Mouse (Mus musculus): ENCODE results near the gene Pard3b.

Gene Pard3b

GRCm38 (mm10) chr1:61638347-61639111, at the start of gene Pard3b:
TSS of gene Pard3b (plus strand) at chr1:61638824.
- in situ Hi-C loops (cut with MboI; ENCODE audit: unreplicated experiment in 2 of 2): no loop called here

GRCm38 (mm10) chr1:61616176-61616575, 22.4 kb upstream of the Pard3b start:
- in situ Hi-C loops (cut with MboI; ENCODE audit: unreplicated experiment in 2 of 2): no loop called here

- in situ Hi-C loops (cut with MboI; ENCODE audit: unreplicated experiment in 2 of 2): no loop called here
These were observed 18.0 kb upstream of the Pard3b start for GRCm38 (mm10) chr1:61620651-61621050.

GRCm38 (mm10) chr1:61629857-61630256, 8.8 kb upstream of the Pard3b start:
- in situ Hi-C loops (cut with MboI; ENCODE audit: unreplicated experiment in 2 of 2): no loop called here

- in situ Hi-C loops (cut with MboI; ENCODE audit: unreplicated experiment in 2 of 2): no loop called here
These were observed 780 bp downstream of the Pard3b start for GRCm38 (mm10) chr1:61639114-61640093.

GRCm38 (mm10) chr1:61641880-61642279, 3.3 kb downstream of the Pard3b start:
- in situ Hi-C loops (cut with MboI; ENCODE audit: unreplicated experiment in 2 of 2): no loop called here

GRCm38 (mm10) chr1:61645062-61645461, 6.4 kb downstream of the Pard3b start:
- in situ Hi-C loops (cut with MboI; ENCODE audit: unreplicated experiment in 2 of 2): no loop called here

- in situ Hi-C loops (cut with MboI; ENCODE audit: unreplicated experiment in 2 of 2): no loop called here
These were observed 11.3 kb downstream of the Pard3b start for GRCm38 (mm10) chr1:61649964-61650363.

- in situ Hi-C loops (cut with MboI; ENCODE audit: unreplicated experiment in 2 of 2): no loop called here
These were observed 13.0 kb downstream of the Pard3b start for GRCm38 (mm10) chr1:61651454-61652271.

- in situ Hi-C loops (cut with MboI; ENCODE audit: unreplicated experiment in 2 of 2): no loop called here
These were observed 19.1 kb downstream of the Pard3b start for GRCm38 (mm10) chr1:61657760-61658159.

- in situ Hi-C loops (cut with MboI; ENCODE audit: unreplicated experiment in 2 of 2): no loop called here
These were observed 21.3 kb downstream of the Pard3b start for GRCm38 (mm10) chr1:61659931-61660330.

- in situ Hi-C loops (cut with MboI; ENCODE audit: unreplicated experiment in 2 of 2): no loop called here
These were observed 46.7 kb downstream of the Pard3b start for GRCm38 (mm10) chr1:61685221-61685814.

- in situ Hi-C loops (cut with MboI; ENCODE audit: unreplicated experiment in 2 of 2): no loop called here
These were observed 47.3 kb downstream of the Pard3b start for GRCm38 (mm10) chr1:61685921-61686320.

GRCm38 (mm10) chr1:61688301-61688700, 49.7 kb downstream of the Pard3b start:
- in situ Hi-C loops (cut with MboI; ENCODE audit: unreplicated experiment in 2 of 2): no loop called here

GRCm38 (mm10) chr1:61698462-61699218, 60.0 kb downstream of the Pard3b start:
- in situ Hi-C loops (cut with MboI; ENCODE audit: unreplicated experiment in 2 of 2): no loop called here

GRCm38 (mm10) chr1:61709812-61710211, 71.2 kb downstream of the Pard3b start:
- in situ Hi-C loops (cut with MboI; ENCODE audit: unreplicated experiment in 2 of 2): no loop called here

- in situ Hi-C loops (cut with MboI; ENCODE audit: unreplicated experiment in 2 of 2): no loop called here
These were observed 72.9 kb downstream of the Pard3b start for GRCm38 (mm10) chr1:61711523-61711922.

- in situ Hi-C loops (cut with MboI; ENCODE audit: unreplicated experiment in 2 of 2): no loop called here
These were observed 91.0 kb downstream of the Pard3b start for GRCm38 (mm10) chr1:61729654-61730053.

- in situ Hi-C loops (cut with MboI; ENCODE audit: unreplicated experiment in 2 of 2): no loop called here
These were observed 97.9 kb downstream of the Pard3b start for GRCm38 (mm10) chr1:61736550-61736949.
